Mouse (Mus musculus) thymus, postnatal 10 days (tissue): ENCODE results near the gene Kcnab1.

Experiments
- DNase-seq, 2 experiments: peaks; one replicate each; pipeline ENCODE4 v3.0.0; 2021; ENCODE audit warnings: low spot score in 2 of 2

The Kcnab1 gene

GRCm38 (mm10) chr3:65108945-65109921, at the start of gene Kcnab1:
Kcnab1 (plus strand) TSS chr3:65109384.
- no peak for DNase-seq

- DNase-seq: no peak
Measured at GRCm38 (mm10) chr3:65088295-65088694, 20.9 kb upstream of the Kcnab1 start.

GRCm38 (mm10) chr3:65104117-65104516, 5.1 kb upstream of the Kcnab1 start:
- DNase-seq: no peak

- no peak for DNase-seq
Measured at GRCm38 (mm10) chr3:65110190-65110589, 1.0 kb downstream of the Kcnab1 start.

- DNase-seq: no peak
Measured at GRCm38 (mm10) chr3:65111176-65111575, 2.0 kb downstream of the Kcnab1 start.

- DNase-seq: no peak
Measured at GRCm38 (mm10) chr3:65115164-65115563, 6.0 kb downstream of the Kcnab1 start.

GRCm38 (mm10) chr3:65116958-65117357, 7.8 kb downstream of the Kcnab1 start:
- DNase-seq: no peak

- no peak for DNase-seq
Measured at GRCm38 (mm10) chr3:65117365-65117764, 8.2 kb downstream of the Kcnab1 start.

GRCm38 (mm10) chr3:65124975-65125374, 15.8 kb downstream of the Kcnab1 start:
- no peak for DNase-seq

GRCm38 (mm10) chr3:65129625-65130024, 20.4 kb downstream of the Kcnab1 start:
- no peak for DNase-seq

GRCm38 (mm10) chr3:65134931-65135330, 25.7 kb downstream of the Kcnab1 start:
- no peak for DNase-seq

- no peak for DNase-seq
Measured at GRCm38 (mm10) chr3:65136897-65137296, 27.7 kb downstream of the Kcnab1 start.

- no peak for DNase-seq
Measured at GRCm38 (mm10) chr3:65138739-65139138, 29.6 kb downstream of the Kcnab1 start.

GRCm38 (mm10) chr3:65145152-65145551, 36.0 kb downstream of the Kcnab1 start:
- DNase-seq: no peak

GRCm38 (mm10) chr3:65151808-65152207, 42.6 kb downstream of the Kcnab1 start:
- DNase-seq: no peak

- DNase-seq: no peak
Measured at GRCm38 (mm10) chr3:65172964-65173363, 63.8 kb downstream of the Kcnab1 start.

- no peak for DNase-seq
Measured at GRCm38 (mm10) chr3:65174564-65174963, 65.4 kb downstream of the Kcnab1 start.

- no peak for DNase-seq
Measured at GRCm38 (mm10) chr3:65175819-65176218, 66.6 kb downstream of the Kcnab1 start.

GRCm38 (mm10) chr3:65176846-65177245, 67.7 kb downstream of the Kcnab1 start:
- no peak for DNase-seq

- DNase-seq: no peak
Measured at GRCm38 (mm10) chr3:65187833-65188698, 78.9 kb downstream of the Kcnab1 start.

GRCm38 (mm10) chr3:65200611-65201010, 91.4 kb downstream of the Kcnab1 start:
- DNase-seq: no peak

GRCm38 (mm10) chr3:65203361-65204117, 94.4 kb downstream of the Kcnab1 start:
- no peak for DNase-seq
